Mouse (Mus musculus): ENCODE results near the gene Rnf7. TPM values are rescaled to one million over a fixed set of nuclear protein-coding genes. Genes with fewer than 3 reads are reported as not detected.
A peak's percentile ranks its signal among the peaks of the same experiment; 100 is the strongest.
"Not testable (repeated sequence)": the region's sequence is repeated elsewhere in the genome, so short reads cannot be mapped to it uniquely, and the experiment has no call there.

The Rnf7 gene
- polyA plus RNA-seq (2017; shearing (Covaris generic)) = 100 to 1,000 TPM in 2 of 3 experiments, 10 to 100 TPM in 1; 98.2 to 121 (median 115) TPM

DNA sequence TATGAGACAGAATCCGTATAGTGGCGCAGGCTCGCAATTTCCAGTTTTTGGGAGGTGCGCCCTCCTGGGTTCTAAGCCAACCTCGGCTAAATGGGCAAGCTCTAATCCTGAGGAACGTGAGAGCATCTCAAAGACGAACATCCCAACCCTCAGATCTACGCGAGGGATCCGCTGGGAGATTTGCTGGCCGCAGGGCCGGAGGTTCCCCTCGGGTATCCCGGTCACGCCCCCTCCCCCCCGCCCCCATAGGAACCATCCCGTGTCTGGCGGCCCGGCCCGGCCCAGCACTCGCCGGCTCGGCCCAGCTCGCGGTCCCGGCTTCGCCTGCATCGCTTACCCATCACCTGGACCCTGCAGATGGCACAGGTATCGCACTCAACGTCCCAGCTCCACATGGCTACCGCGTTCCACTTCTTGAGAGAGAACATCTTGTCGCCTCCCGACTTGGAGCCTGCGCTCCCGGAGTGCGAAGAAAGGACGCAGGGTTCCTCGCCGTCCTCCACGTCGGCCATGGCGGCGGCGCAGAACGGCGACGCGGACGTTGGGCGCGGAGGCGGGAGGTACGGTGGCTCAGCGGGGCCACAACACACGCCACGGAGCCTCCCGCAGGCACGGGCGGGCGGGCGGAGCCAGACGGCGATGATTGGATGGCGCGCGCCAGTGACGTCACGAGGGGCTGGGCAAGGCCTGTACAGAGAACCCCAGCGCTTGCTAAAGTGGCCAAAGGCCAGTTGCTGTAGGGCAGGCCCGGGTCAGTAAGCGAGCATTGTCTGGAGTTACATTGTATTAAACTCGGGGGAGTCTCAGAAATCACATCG is at the start of gene Rnf7:
Rnf7 (minus strand) TSS at position 605 of the 818 bp plus-strand sequence.
- peak; percentile 97 for ATAC-seq

DNA sequence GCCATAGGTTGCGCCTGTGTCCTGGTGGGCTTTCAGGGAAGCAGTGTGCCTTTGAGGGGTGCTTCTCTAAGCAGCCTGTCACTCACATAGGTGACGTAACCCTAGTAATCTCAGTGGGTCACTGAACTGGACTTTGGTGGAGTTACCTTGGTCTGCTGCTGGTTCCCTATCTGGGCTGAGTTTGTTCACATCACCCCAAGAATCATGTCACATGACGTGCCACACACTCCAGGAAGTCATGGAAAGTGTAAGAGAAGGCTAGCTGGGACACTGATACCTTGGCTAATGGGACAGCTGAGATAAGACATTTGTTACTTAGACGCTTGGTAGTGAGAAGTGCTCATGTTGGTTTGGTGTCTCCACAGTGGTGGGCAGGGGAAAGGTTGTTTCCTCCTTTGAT is 47.5 kb upstream of the Rnf7 start:
- ATAC-seq = no peak

DNA sequence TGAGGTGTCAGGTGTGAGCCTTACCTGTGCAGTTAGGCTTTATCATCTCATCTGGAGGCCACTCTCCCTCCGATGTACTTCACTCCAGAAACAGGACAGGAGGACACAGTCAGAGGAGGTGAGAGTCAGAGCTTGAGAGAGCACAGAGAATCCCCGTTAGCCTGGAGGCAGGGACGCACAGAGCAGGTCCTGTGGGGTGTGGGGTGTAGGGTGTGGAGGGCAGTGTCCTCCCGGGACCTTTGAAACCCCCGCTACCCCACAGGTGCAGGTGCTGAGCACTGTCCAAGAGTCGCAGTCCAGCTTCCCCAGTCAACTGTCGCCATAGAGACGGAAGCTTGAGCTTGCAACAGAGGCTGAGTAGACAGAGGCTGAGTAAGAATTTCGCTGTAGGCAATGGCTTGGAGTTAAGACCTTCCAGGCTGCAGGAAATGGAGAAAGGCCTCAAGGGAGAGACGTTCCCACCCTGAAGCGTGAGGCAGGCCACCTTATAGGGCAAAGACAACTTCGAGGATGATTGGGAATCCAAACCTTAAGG is 46.6 kb upstream of the Rnf7 start, which contains the start of gene Gm28729:
Gm28729 (minus strand) TSS at position 293 of the 535 bp plus-strand sequence.
- ATAC-seq = no peak

DNA sequence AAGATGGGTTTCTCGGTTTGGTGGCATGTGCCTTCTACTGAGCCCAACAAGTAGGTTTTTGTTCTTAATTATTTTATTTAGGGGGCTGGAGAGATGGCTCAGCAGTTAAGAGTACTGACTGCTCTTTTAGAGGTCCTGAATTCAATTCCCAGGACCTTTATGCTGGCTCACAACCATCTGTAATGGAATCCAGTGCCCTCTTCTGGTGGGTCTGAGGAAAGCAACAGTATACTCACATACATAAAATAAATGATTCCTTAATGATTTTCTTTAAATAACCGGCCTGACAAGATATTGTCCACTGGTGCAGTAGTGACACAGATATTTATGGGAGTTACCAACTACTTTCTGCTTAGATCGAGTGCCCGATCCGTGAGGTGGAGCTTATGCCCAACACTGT is 44.7 kb upstream of the Rnf7 start:
- no peak for ATAC-seq

- not testable (repeated sequence) for ATAC-seq
Observed at GRCm38 (mm10) chr9:96521574-96521973, 43.1 kb upstream of the Rnf7 start.

- ATAC-seq = no peak
Observed at GRCm38 (mm10) chr9:96517429-96517828, 39.0 kb upstream of the Rnf7 start.

DNA sequence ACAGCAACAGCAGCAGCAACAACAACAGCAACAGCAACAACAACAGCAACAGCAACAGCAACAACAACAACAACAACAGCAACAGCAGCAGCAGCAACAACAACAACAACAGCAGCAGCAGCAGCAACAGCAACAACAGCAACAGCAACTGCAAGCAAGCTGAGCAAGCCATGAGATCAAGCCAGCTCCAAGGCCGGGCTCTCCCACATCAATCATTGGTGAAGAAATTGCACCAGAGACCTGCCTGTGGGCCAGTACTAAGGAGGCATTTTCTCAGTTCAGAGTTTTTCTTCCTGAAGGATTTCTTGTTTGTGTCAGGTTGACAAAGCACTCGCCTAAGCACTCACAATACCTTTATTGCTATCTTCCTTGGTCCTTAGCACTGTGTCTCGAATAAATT is 38.3 kb upstream of the Rnf7 start:
- no peak for ATAC-seq

- ATAC-seq = no peak
Observed at GRCm38 (mm10) chr9:96515737-96516136, 37.3 kb upstream of the Rnf7 start.

DNA sequence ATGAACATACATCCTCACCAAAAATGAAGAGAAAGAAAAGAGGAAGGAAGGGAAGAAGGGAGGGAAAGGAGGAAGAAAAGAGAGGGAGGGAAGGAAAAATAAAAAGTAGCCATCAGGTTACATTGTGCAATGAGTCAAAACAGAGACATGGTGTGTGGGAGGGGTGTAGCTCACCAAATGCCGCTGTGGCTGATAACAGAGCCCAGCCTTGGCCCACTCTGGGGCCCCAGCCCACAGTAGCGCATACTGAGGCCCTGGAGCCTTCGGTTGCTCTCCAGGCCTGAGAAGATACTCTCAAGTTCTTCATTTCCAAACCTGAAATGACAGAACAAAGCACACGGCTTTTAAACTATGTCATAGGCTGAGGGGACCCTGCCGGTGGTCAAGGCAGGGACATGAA is 35.8 kb upstream of the Rnf7 start:
- no peak for ATAC-seq

- no peak for ATAC-seq
Observed at GRCm38 (mm10) chr9:96506011-96506498, 27.6 kb upstream of the Rnf7 start.

DNA sequence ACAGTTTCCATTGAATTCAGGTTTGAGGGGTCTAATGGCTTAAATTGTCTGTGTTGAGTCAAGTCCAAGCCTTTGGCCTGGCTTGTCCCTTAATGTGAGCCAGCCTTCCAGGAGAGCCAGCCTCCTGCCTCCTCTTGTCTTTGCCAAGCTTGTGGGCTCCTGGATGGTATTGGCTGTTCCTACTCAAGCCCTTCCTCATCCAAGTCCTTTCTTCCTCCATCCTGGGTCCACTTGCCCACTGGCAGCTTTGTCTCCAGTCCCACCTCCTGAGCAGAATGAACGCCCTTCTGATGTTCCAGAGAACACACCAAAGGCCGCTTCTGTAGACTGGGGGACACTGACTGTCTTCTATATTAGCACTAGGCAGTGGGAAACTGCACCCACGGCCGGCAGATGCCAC is 26.7 kb upstream of the Rnf7 start:
- no peak for ATAC-seq

DNA sequence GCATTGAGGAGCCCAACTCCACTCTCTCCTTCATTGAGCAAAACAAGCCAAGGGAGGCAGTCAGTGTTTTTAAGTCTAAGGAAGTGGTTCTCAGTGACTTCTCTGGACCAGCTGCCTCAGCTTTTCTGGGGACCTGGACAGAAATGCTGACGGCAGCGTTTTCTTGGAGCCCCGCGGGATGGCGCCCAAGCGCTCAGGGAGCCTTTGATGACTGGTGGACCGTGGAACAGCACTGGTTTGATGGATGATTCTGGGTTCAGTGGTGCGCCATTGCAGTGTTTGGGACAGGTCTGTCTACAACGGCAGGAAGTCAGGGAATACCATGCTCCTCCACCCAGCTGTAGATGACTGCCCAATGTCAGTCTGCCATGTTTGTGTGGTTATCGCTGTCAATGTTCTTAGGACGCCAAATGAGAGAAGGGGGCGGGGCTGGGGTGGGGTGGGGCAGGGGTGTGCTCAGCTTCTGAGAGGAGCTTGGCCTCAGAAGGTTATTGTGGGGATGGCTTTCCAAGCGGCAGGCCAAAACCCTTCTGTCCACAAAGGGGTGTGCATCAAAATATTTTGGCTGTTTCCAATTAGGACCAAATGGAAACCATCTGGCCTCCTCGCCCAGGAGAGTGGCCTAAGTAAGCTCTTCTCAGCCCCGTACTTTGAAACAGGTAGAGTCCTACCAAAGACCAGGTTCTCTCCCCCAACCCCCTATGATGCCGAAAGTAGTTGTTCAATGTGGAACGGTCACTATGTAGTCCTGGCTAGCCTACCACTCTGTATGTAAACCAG is 25.8 kb upstream of the Rnf7 start:
- ATAC-seq = no peak

DNA sequence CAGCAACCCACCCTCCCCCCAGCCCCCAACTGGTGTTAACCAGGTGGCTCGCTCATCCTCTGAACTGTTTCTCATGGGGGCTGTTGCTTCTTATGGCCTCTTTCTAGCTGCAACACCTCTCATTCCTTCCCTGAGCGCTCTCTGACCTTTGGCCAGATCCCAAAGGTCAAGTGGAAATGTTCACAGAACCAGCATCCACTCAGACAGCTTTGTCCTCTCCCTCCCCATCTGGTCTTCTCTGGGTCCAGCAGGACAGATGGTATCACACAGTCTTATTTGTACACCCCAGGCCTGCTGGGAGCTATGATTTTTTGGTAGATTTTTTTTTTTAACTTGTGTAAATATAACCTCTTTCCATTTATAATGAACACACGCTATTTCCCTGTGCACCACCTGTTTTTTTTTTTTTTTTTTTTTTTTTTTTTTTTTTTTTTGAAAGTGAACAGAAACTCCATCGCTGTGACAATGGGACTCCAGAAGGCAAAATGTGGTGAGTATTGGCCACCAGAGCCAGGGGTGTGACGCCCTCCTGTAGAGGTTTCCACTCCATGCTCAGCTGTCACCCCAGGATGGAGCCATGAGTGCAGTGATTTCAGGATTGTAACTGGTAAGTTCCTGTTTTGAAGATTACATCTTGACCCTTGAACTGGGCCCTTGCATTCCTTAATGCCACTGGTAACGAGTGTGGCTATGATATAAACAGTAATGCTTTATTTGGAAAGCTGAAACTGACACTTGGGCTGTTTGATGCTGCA is 24.6 kb upstream of the Rnf7 start:
- ATAC-seq = no peak

DNA sequence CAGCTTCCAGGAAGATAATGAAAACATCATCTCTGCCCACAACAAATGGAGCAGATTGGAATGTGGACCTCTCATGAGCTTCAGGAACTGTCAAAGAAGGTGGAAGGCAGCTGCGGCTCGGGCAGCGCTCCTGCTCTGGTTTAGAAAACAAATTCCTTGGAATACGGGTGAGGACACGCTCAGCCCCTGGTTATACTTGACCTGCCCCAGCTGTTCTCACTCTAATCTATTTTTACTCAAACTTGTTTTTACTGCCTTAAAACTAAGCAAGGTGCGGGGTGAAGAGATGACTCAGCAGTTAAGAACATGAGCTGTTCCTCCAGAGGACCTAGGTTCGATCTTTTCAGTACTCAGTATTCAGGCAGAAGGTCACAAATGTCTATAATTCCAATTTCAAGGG is 22.7 kb upstream of the Rnf7 start:
- no peak for ATAC-seq

DNA sequence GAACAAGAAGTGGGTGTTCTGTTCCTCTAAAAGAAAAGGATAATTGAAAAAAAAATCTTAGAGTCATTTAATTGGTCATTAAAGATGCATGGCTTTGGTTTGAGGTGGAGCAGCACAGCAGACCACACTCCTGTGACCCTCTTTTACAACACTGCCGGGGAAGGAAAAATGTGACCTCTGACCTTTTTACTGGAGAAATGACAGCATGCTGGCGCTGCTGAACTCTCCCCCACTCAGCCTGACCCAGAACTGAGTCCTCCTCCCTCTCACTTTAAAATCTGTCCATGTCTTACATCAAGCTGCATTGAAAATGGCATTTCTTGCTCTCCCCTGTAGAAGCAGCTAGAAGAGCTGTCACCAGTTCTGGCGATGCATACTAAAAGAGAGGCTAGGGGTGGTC is 14.7 kb upstream of the Rnf7 start:
- ATAC-seq = no peak

DNA sequence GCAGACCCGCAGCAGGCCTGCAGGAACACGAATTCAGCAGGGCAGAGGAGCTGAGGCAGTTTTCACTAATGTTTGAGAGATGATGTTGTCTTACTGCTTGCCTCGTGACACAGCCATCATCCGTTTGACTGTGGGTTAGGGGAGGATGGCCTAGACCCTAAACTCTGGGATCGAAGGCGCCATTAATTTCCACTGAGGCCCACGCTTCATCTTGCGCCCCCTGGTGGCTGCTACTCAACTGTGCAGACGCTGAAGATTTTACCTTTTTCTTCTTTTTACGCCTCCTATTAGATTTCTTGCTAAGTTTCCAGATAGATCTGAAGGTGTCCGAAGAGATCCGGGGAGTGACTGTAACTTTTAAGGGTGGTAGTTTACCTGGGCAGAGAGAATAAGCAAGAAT is 13.3 kb upstream of the Rnf7 start:
- ATAC-seq = peak; percentile 82

DNA sequence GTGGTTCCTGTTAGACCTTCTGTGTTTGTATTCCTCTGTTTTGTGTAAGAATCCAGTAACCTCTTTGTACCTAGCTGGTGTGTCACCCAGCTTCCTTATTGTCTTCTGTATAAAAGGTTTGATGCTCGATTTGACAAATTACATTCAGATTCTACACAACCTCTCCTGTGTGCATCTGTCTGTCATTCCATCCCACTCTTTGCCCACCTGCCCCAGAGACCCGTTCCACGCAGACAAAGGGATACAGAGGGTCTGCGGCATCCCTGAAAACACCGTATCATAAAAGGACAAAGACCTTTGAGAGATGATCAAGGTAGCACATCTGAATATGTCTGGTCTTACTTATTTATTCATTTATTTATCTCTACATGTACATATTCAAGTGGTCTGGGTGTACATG is 9.4 kb upstream of the Rnf7 start:
- not testable (repeated sequence) for ATAC-seq

DNA sequence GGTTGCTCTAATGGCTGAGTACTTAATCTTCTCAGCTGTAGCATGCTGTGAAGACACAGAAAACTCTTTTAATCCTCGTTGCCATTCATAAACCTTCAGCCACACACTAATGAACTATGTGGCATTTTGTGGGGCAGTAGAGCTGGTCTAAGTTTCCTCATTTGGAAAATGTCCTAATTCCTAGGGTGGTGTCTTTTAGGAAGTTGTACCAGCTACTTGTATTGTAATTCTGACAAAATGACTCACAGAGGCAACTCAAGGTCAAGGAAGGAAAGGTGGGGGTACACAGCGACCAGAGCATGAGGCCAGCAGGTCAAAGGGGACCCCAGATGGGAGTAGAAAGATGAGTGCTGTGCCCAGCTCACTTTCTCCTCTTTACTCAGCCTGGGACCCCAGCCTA is 5.2 kb upstream of the Rnf7 start:
- ATAC-seq = no peak

DNA sequence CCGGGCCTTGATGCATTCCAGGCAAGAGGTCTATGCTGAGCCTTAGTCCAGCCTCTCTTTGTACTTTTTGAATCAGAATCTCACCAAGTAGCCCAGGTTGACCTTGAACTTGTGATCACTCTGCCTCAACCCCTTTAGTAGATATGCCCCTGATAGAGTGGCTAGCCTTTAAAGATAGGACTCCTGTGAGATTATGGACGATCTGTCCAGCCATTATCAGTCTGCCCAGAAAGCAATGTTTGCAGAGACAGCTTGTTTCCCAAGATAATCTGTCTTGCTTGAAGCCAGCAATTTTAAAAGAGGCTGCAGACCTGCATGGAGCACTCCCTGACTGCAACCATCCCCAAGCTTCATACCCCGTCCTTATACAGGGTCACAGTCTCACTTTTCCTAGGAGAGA is 4.6 kb upstream of the Rnf7 start:
- ATAC-seq = no peak

GRCm38 (mm10) chr9:96472356-96472755 is 6.1 kb downstream of the Rnf7 start:
- no peak for ATAC-seq

DNA sequence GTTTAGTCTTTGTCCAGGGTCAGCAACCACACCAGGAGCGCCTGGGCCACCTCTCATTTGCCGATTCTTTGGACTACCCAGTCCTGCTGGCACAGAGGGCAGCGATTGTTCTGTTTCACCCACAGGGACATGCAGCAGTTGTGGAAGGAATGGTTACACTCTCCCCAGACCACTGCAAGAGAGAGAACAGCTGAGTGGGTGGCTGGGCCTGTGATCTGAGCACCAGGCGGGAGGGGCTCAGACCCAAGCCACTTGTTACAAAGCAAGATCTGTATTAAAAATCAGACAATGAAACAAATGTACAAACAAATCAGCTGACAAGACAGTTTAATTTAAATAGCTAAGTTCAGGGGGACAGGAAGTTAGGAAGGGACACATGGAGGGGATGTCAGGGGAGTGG is 6.8 kb downstream of the Rnf7 start:
- ATAC-seq = not testable (repeated sequence)

DNA sequence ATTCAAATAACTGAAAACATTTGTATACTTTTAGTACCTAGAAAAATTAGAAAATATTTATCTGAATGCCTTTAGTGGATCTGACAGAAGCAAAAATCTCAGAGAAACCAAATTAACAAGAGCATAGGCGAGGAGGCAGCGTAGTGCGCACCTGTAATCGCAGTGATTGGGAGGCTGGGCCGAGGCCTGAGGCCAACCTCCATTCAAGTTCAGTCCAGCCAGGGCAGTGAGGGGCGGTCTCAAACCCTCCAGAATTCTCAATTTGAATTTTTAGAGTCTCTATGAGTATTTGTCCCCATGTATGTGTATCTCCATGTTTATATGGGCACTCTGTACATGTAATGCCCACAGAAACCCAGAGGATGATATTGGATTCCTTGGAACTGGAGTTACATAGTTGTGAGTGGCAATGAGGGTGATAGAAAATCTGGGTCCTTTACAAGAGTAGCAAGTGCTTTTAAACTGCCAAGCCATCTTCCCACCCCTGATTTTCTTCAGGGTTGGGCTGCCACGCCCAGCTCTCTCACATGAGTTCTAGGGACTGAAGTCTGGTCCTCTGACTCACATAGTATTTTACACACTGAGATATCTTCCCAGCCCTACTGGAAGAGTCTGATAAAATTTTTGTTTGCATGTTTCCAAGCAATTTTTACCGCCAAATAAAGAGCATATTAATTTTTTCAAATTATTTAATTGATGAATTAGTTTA is 8.1 kb downstream of the Rnf7 start:
- ATAC-seq = no peak
